Mouse (Mus musculus): ENCODE data around the gene Myh3. TPM values are rescaled to one million over a fixed set of nuclear protein-coding genes. Genes with fewer than 3 reads are reported as not detected.

The Myh3 gene
- polyA plus RNA-seq, 1 experiment = 0.11 TPM

GRCm38 (mm10) chr11:67116725-67117124 is 38.6 kb downstream of the Myh3 start:
- no peaks in the 10 kb centered on the region for H3K4me1 ChIP-seq (ENCODE audit: control insufficient read depth, insufficient read depth, low read length)
- no peaks in the 10 kb centered on the region for H3K27me3 ChIP-seq (ENCODE audit: control insufficient read depth, insufficient read depth, low read length)
- no peak for TF ChIP-seq POLR2A (IDR thresholded peaks at IDR 0.05; ENCODE audit: borderline replicate concordance, insufficient read depth, low read length)
- TF ChIP-seq CTCF (IDR thresholded peaks at IDR 0.05; ENCODE audit: borderline replicate concordance, insufficient read depth, low read depth, low read length) = no peak
- H3K4me3 ChIP-seq (replicated peaks; ENCODE audit: insufficient read depth, low read depth, low read length) = no peak overlapping the region
- no peak overlapping the region for H3K27ac ChIP-seq (ENCODE audit: insufficient read depth, low read length)
- 88% methylated on average over 5 of the region's 5 CpGs for WGBS
- no peak for DNase-seq

- H3K4me1 ChIP-seq (ENCODE audit: control insufficient read depth, insufficient read depth, low read length) = no peaks in the 10 kb centered on the region
- no peaks in the 10 kb centered on the region for H3K27me3 ChIP-seq (ENCODE audit: control insufficient read depth, insufficient read depth, low read length)
- 52% methylated on average over 4 of the region's 4 CpGs for WGBS
- no peak for DNase-seq
- no peak overlapping the region for H3K4me3 ChIP-seq (replicated peaks; ENCODE audit: insufficient read depth, low read depth, low read length)
- TF ChIP-seq POLR2A (IDR thresholded peaks at IDR 0.05; ENCODE audit: borderline replicate concordance, insufficient read depth, low read length) = no peak
- TF ChIP-seq CTCF (IDR thresholded peaks at IDR 0.05; ENCODE audit: borderline replicate concordance, insufficient read depth, low read depth, low read length) = no peak
- no peak overlapping the region for H3K27ac ChIP-seq (ENCODE audit: insufficient read depth, low read length)
Observed at GRCm38 (mm10) chr11:67119539-67120070, 41.5 kb downstream of the Myh3 start.

GRCm38 (mm10) chr11:67120697-67121294 is 42.7 kb downstream of the Myh3 start:
- DNase-seq = no peak
- H3K4me3 ChIP-seq (replicated peaks; ENCODE audit: insufficient read depth, low read depth, low read length) = no peak overlapping the region
- no peaks in the 10 kb centered on the region for H3K27me3 ChIP-seq (ENCODE audit: control insufficient read depth, insufficient read depth, low read length)
- H3K4me1 ChIP-seq (ENCODE audit: control insufficient read depth, insufficient read depth, low read length) = no peaks in the 10 kb centered on the region
- TF ChIP-seq POLR2A (IDR thresholded peaks at IDR 0.05; ENCODE audit: borderline replicate concordance, insufficient read depth, low read length) = no peak
- TF ChIP-seq CTCF (IDR thresholded peaks at IDR 0.05; ENCODE audit: borderline replicate concordance, insufficient read depth, low read depth, low read length) = no peak
- H3K27ac ChIP-seq (ENCODE audit: insufficient read depth, low read length) = no peak overlapping the region
- 52% methylated on average over 12 of the region's 12 CpGs for WGBS

GRCm38 (mm10) chr11:67124943-67125342 is 46.8 kb downstream of the Myh3 start:
- H3K4me1 ChIP-seq (ENCODE audit: control insufficient read depth, insufficient read depth, low read length) = no peaks in the 10 kb centered on the region
- no peak overlapping the region for H3K4me3 ChIP-seq (replicated peaks; ENCODE audit: insufficient read depth, low read depth, low read length)
- WGBS = 62% methylated on average over 7 of the region's 7 CpGs
- H3K27ac ChIP-seq (ENCODE audit: insufficient read depth, low read length) = no peak overlapping the region
- TF ChIP-seq CTCF (IDR thresholded peaks at IDR 0.05; ENCODE audit: borderline replicate concordance, insufficient read depth, low read depth, low read length) (no peak), POLR2A (IDR thresholded peaks at IDR 0.05; ENCODE audit: borderline replicate concordance, insufficient read depth, low read length) (no peak)
- H3K27me3 ChIP-seq (ENCODE audit: control insufficient read depth, insufficient read depth, low read length) = no peaks in the 10 kb centered on the region
- no peak for DNase-seq

- TF ChIP-seq CTCF (IDR thresholded peaks at IDR 0.05; ENCODE audit: borderline replicate concordance, insufficient read depth, low read depth, low read length) (no peak), POLR2A (IDR thresholded peaks at IDR 0.05; ENCODE audit: borderline replicate concordance, insufficient read depth, low read length) (no peak)
- no peaks in the 10 kb centered on the region for H3K27me3 ChIP-seq (ENCODE audit: control insufficient read depth, insufficient read depth, low read length)
- H3K4me1 ChIP-seq (ENCODE audit: control insufficient read depth, insufficient read depth, low read length) = no peaks in the 10 kb centered on the region
- no peak for DNase-seq
- no peak overlapping the region for H3K27ac ChIP-seq (ENCODE audit: insufficient read depth, low read length)
- WGBS = 75% methylated on average over 17 of the region's 17 CpGs
- H3K4me3 ChIP-seq (replicated peaks; ENCODE audit: insufficient read depth, low read depth, low read length) = no peak overlapping the region
Observed at GRCm38 (mm10) chr11:67125361-67125760, 47.3 kb downstream of the Myh3 start.

- no peak for TF ChIP-seq CTCF (IDR thresholded peaks at IDR 0.05; ENCODE audit: borderline replicate concordance, insufficient read depth, low read depth, low read length)
- TF ChIP-seq POLR2A (IDR thresholded peaks at IDR 0.05; ENCODE audit: borderline replicate concordance, insufficient read depth, low read length) = no peak
- no peak for DNase-seq
- no peaks in the 10 kb centered on the region for H3K4me1 ChIP-seq (ENCODE audit: control insufficient read depth, insufficient read depth, low read length)
- H3K27me3 ChIP-seq (ENCODE audit: control insufficient read depth, insufficient read depth, low read length) = no peaks in the 10 kb centered on the region
- H3K27ac ChIP-seq (ENCODE audit: insufficient read depth, low read length) = no peak overlapping the region
- no peak overlapping the region for H3K4me3 ChIP-seq (replicated peaks; ENCODE audit: insufficient read depth, low read depth, low read length)
- 77% methylated on average over 2 of the region's 2 CpGs for WGBS
Observed at GRCm38 (mm10) chr11:67133526-67133925, 55.4 kb downstream of the Myh3 start.

- no peak for TF ChIP-seq CTCF (IDR thresholded peaks at IDR 0.05; ENCODE audit: borderline replicate concordance, insufficient read depth, low read depth, low read length)
- TF ChIP-seq POLR2A (IDR thresholded peaks at IDR 0.05; ENCODE audit: borderline replicate concordance, insufficient read depth, low read length) = no peak
- Histone ChIP-seq H3K27me3 (ENCODE audit: control insufficient read depth, insufficient read depth, low read length) (no peaks in the 10 kb centered on the region), H3K4me1 (ENCODE audit: control insufficient read depth, insufficient read depth, low read length) (no peaks in the 10 kb centered on the region), H3K27ac (ENCODE audit: insufficient read depth, low read length) (no peak overlapping the region), H3K4me3 (replicated peaks; ENCODE audit: insufficient read depth, low read depth, low read length) (no peak overlapping the region)
- no peak for DNase-seq
- 91% methylated on average over 6 of the region's 6 CpGs for WGBS
Observed at GRCm38 (mm10) chr11:67134654-67135053, 56.6 kb downstream of the Myh3 start.

- TF ChIP-seq CTCF (IDR thresholded peaks at IDR 0.05; ENCODE audit: borderline replicate concordance, insufficient read depth, low read depth, low read length) (no peak), POLR2A (IDR thresholded peaks at IDR 0.05; ENCODE audit: borderline replicate concordance, insufficient read depth, low read length) (no peak)
- H3K27ac ChIP-seq (ENCODE audit: insufficient read depth, low read length) = no peak overlapping the region
- H3K4me1 ChIP-seq (ENCODE audit: control insufficient read depth, insufficient read depth, low read length) = no peaks in the 10 kb centered on the region
- DNase-seq = no peak
- H3K27me3 ChIP-seq (ENCODE audit: control insufficient read depth, insufficient read depth, low read length) = no peaks in the 10 kb centered on the region
- WGBS = 95% methylated on average over 2 of the region's 2 CpGs
- no peak overlapping the region for H3K4me3 ChIP-seq (replicated peaks; ENCODE audit: insufficient read depth, low read depth, low read length)
Observed at GRCm38 (mm10) chr11:67135532-67135931, 57.4 kb downstream of the Myh3 start.

All from cerebellum, adult 2 months (tissue).